Mouse (Mus musculus) embryo, embryonic 9.5 days (tissue): ENCODE data around the gene Mif4gd.

ENCODE experiments used
- DNase-seq: peaks from one replicate; pipeline ENCODE4 v3.0.0-alpha.2; 2017; ENCODE audit errors: extremely low spot score

The Mif4gd gene

DNA sequence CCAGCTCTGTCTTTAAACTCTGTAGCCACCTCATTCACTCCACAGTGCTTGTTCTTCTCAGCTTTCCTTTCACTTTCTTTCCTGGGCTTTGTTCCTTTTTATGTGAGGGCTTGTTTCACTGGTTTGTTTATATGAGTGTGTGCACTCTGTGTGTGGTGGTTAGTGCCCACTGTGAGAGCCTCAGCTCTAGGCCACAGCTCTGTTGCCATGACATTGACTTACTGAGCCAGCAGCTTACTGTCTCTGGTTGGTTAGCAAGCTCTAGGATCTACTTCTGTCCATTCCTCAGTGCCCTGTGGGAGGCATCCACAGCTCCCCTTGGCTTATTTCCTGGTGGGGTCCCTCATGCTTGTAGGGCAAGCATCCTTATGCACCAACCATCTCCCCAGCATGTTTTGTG, 33.7 kb downstream of the Mif4gd start:
- no peak for DNase-seq

DNA sequence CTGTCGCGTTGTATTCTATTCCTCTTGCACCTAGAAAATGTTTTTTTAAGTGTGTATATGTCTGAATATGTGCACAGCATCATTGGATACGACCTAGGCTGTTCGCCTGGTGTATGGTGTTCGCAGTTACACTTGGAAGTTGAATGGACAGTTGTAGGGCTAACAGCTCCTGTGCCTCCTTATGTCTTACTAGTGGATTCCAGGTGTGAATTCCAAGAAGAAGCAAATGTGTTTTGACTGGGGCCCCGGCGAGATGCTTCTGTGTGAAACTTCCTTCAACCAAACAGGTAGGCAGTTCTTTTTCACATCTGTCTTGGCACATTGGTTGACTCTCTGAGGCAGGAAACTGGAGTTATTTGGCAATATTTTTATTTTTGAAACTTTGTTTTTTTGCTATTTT, 47.8 kb downstream of the Mif4gd start:
- DNase-seq = no peak

DNA sequence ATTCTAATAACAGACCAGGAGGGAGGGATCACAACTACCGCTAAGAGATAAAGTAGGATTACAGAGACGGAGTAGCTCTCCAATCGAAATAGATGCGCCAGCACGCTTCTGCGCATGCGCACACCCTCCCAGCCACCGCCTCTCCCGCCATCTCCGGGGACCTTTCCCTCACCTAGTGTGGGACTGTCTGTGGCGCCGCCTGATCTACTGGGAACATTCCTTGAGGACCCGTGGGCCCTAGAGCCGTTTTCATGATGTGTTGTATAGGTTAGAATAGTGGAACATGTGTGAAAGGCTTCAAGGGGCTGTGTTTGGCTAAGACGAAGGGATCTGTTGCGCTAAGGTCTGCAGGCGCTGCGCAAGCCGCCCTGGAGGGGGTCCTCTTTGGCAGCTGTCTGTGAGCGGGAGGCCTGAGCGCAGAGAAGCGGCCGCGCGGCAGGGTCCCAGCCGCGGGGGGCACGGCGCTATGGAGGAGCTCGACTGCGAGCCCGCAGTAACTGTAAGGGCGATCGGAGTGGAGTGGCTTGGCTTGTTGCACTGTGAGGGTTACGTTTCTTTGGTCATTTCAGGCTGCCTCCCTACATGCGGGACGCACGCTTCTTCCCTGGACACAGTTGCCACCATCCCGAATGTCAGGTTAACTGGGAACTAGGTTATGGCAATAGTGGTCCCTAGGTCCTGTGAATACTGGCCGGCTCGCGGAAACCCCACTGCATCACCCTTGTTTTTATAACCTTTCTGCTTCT, 48.5 kb downstream of the Mif4gd start, which contains the start of gene Nup85:
TSS of gene Nup85 (plus strand) at position 371 of the 746 bp plus-strand sequence.
- DNase-seq = peak; percentile 99

DNA sequence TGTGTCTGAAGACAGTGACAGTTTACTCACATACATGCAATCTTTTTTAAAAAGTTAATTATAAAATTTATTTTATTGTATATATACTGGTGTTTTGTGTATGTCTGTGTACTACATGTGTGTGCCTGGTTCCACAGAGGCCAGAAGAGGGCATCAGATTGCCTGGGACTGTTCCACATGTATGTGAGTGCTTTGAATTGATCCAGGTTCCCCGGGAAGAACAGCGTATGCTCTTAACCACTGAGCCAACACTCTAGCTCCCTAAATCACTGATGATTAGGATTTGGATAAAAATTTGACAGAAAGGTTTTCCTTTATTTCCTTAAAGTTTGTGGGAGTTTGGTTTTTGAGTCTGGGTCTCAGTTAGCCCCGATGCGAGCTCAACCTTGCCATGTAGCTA, 49.4 kb downstream of the Mif4gd start:
- peak; percentile 20 for DNase-seq
